Mouse (Mus musculus) MN1 (cell line): ENCODE results near the gene Tet1.
A peak's percentile ranks its signal among the peaks of the same experiment; 100 is the strongest.
"Not testable (repeated sequence)": the region's sequence is repeated elsewhere in the genome, so short reads cannot be mapped to it uniquely, and the experiment has no call there.

Experiments
- DNase-seq: peaks from one replicate; pipeline ENCODE4 v3.0.0-alpha.2; 2016; ENCODE audit warnings: low spot score

Gene Tet1

DNA sequence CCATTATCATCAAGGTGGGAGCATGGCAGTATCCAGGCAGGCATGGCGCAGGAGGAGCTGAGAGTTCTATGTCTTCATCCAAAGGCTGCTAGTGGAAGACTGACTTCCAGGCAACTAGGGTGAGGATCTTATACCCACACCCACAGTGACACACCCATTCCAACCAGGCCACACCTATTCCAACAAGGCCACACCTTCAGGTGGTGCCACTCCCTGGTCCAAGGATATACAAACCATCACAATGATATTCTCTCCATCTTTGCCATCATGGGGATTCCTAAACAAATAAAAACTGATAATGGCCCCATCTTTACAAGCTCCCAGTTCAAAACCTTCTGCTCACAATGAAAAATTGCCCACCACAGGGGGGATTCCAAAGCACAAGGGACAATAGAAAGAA lies at the start of gene Tet1:
TSS of gene Tet1 (minus strand) at position 101 of the 400 bp plus-strand sequence.
- not testable (repeated sequence) for DNase-seq

DNA sequence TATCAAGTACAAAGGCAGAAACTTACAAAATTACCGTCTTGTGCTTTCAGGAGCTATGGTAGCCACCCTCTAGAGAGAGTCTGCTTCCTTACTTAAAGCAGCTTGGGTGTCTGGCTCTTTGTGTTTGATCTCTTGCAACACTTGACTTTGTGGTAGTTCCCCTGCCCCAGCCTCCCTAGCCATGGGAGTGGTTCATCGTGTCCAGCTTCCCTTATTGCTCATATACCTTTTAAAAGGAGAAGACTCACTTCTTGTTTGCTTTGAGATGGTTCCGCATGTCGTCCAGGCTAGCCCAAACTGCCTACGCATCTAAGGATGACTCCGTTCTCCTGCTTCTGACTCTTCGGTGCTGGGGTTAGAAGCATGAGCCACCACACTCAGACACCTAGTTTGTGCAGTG lies 39.8 kb upstream of the Tet1 start:
- no peak for DNase-seq

DNA sequence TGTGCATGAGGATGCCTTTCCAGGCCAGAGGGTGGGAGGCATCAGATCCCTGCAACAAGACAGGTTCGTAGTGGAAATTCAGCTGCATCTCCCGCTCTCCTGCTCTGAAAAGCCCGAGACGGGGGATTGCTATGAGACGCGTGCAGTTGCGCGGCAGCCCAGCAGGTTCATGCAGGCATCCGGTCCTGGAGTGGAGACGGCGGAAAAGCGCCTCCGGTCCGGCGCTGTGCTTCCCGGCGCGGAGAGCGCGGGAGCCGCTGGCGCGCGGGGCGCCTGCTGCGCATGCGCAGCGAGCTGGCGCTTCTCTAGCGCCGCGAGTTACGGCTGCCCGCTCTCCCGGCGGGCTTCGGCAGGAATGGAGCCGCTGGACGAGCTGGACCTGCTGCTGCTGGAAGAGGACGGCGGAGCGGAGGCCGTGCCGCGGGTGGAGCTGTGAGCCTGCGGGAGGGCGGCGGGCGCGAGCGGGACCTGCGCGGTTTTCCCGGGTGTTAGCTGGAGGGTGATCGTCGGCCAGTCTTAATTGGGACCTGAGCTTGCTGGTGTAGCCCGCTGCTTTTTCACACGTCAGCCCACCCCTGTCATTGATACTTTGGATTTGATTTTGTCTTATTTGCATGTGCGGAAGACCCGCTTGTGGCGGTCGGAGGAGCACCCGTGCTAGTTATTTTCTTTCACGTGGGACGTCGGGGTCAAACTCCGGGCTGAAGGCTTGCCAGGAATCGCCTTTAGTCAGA lies 38.1 kb upstream of the Tet1 start, which contains the start of gene Dna2:
TSS of gene Dna2 (plus strand) at position 289 of the 734 bp plus-strand sequence.
- peak; percentile 91 for DNase-seq

DNA sequence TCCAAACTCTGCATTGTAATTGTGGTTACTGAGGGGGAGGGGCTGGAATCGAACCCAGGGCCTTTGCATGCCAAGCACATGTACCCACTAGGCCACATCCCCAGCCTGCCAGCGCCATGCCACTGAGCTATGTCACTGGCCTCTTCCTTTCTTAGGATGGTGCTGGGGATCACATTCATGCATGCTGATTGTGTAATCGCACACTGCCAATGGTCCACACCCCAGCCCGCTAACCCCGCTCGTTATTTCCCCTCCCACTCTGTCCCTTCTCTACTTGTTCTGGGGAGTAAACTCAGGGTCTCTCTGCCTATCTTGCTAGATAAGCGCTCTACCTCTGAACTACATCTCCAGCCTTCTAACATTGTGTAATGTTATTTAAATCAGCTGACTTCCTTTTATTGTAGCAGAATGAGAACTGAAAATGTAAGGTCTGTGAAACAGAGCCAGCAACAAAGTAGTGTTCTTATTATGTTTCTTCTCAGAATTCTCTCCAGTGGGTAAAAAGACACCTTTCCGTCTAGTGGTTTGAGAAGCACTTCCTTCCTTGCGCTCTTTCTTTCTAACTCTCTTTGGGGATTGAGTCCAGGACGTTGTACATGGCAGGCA lies 36.3 kb upstream of the Tet1 start:
- no peak for DNase-seq

DNA sequence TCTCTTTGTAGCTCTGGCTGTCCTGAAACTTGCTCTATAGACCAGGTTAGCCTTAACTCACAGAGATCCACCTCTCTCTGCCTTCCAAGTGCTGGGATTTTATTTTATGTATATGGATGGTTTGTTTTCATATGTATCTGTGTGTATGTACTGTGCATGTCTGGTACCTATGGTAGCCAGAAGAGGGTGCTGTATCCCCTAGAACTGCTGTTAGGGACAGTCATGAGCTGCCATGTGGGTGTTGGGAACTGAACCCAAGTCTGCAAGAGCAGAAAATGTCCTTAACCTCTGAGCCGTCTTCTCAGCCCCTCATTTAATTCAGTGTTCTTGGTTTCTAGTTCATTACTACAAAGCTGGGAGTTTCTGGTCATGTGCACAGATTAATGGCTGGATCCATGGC lies 23.6 kb upstream of the Tet1 start:
- no peak for DNase-seq

DNA sequence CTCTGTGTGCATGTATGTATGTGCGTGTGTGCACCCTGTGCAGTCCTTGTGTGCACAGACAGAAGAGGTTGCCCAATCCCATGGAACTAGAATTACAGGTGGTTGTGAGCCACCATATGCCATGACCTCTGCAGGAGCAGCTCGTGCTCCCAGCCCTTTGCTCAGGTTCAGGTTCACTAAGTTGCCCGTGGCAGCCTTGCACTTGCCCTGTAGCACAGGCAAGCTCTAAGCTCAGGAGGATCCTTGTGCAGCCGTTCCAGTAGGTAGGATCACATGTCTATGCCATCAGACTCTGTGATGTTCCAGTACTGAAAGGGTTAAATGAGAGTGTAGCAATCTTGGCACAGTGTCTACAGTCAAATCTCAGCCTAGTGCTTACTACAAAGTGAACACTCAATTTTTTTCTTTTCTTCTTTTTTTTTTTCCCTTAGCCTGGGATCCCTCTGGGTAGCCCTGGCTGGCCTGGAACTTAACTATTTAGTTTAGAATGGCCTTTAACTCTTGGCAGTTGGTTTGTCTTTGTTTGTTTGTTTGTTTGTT lies 15.4 kb upstream of the Tet1 start:
- DNase-seq, result no peak

DNA sequence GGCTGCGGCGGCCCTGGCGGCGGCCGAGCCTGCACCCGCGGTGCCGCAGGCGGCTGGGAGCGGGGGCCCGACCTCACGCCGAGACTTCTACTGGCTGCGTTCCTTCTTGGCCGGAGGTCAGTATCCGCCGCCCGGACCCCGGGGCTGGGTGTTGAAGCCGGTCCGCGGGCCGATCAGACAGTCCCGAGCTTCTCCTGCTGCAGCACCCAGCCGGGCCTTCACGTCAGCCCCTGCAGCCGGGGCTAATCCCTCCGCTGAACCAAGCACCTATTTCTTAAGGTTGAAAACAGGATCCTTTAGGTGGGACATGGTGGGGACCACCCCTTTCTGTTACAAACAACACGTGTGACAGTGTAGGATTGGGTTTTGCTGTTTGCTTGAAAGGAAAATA lies 12.0 kb upstream of the Tet1 start:
- no peak for DNase-seq

DNA sequence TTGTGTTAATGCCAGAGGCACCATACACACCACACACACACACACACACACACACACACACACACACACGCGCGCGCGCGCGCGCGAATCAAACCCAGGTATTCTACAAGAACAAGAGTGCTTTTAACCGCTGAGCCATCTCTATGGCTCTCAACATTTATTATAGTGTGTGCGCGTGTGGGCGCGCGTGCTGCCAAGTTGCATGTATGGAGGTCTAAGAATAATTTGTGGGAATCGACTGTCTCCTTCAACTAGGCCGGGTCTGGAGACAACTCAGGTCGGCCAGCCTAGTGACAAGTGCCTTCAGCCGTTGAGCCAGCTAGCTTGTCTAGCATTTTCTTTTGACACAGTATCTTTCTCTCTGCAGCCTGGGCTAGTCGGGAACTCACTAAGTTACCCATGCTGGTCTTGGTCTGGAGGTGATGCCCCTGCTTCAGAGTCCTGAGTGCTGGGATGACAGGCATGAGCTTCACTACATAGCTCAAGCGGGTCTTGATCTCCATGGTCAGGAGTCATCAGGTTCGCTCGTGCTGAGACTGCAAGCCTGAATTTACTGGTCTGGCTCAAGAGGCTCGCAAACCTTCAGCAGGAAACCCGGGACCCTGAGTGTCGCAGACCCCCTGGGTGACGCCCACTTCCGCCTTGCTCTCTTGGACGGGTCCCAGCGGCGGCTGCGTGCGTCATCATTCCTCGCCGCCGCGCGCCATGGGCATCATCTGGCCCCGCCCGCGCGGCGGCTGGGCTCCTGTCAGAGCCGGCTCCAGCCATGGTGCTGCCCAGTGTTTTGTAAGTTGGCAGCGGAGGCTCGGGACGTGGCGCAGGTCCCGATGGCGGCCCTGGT lies 11.3 kb upstream of the Tet1 start, which contains the start of gene Slc25a16:
TSS of gene Slc25a16 (plus strand) at position 709 of the 841 bp plus-strand sequence.
- DNase-seq, result peak; percentile 94

DNA sequence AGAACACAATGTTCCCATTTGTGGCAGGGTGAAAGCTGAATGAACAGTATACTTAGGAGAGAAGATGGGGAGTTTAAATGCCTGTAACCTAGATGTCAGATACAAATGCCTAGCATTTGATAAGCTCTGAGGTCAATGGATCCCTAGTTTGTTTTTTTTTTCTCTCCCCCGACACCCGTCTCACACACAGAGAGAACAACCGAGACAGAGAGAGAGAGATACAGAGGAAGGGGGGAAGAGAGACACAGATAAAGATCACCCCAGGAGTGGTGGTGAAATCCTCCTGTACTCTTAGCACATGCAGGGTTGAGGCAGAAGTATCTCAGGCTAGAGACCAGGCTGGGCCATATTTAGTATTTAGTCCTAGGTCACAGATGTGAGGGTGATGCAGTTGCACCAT lies 10.2 kb upstream of the Tet1 start:
- no peak for DNase-seq

DNA sequence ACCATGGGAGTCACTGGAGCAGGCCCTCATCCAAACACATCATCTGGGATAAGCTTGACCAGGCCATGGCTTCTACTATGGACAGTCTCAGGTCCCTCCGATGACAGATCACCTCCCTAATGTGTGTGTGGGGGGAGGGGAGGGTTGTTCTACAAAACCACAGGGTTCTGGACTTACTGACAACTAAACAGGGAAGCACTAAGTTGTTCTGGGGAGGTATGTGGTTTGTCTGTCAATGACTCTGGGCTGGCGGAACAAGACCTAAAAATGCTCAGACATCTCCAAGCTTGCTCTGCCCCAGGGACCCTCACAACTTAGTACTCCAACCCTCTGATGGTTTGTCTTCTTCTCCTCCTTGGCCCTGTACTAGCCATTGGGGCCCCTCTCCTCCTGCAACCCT lies 2.3 kb upstream of the Tet1 start:
- no peak for DNase-seq

DNA sequence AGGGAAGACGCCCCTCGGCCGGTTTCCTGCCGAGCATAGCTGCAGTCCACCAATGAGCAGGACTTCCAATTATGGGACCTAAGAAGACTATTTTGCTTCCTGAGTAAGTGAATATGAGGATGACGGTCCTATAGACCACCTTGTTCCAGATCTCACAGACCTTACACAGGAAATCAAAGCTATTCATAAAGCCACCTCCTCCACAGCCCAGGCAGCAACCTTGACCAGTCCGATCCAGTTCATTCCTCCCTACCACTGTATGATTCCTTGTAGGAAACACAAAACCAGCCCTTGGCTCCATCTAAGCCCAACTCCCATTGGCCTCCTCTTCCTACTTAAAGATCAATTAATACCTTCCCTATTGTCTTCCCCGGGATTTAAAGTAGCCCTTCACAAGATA lies 2.5 kb downstream of the Tet1 start:
- no peak for DNase-seq

DNA sequence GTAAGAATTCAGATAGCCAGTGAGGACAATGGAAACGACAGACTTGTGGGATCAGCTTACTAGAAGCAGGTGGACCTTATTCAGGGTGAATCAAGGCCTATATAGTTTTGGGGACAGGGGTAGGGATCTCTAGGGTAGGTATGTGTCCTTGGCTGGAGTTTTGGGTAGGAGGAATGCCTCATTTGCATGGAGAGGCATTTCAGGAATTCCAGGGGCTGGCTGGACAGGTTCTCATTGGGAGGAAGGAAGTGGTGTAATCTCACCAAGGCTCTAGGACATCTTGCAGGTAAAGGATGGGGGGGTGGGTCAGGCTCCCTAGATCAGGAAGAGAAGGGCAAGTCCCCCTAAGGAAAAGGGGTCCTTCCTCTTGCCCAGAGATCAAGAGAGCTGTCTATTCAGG lies 6.0 kb downstream of the Tet1 start:
- DNase-seq, result no peak

DNA sequence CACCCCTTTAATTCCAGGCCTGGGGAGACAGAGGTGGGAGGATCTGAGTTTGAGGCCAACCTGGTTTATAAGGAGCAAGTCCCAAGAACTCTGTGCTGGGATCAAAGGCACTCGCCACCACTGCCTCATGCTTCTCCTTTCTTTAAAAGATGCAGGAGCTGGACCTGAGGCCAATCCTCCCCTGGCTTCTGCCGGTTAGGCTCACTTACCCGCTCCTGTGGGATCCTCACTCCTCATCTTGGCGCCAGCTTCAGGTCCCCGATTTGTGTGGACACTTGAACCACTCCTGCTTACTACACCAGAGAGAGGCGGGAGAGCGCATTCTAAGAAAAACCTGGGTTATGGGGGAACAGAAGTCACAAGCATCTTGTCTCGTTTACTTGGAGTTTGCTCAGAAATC lies 7.0 kb downstream of the Tet1 start:
- DNase-seq, result no peak

DNA sequence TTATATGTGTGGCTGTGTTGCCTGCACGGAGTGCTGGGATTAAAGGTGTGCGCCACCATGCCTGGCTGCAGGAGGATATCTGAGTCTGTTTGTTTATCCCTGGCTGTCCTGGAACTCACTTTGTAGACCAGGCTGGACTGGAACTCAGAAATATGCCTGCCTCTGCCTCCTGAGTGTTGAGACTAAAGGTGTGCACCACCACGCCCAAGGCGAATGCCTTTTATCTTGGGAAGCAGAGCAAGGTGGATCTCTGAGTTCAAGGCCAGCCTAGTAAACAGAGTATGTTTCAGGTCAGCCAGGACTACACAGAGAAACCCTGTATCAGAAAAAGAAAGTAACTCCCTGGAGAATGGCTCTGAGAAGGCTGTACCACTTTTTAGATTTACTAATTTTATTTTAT lies 8.7 kb downstream of the Tet1 start:
- DNase-seq, result no peak

DNA sequence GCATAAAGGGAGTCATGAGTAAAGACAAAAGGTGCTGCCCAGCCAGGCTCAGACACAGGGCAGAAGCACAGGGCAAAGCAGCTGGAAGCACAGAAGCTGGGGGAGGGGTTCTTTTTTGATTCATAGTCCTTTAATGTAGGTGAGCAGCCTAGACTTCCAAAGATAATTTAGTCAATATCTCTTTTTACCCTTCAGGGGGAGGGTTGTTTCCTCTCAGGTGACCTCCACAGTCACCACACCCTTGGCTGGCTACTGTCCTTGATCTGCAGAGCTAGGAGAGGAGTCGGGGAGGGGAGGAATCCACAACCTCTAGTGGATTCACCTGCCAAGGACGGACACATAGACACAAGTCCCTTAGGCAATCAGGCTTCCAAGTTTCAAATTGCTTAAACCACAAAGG lies 10.7 kb downstream of the Tet1 start:
- no peak for DNase-seq

DNA sequence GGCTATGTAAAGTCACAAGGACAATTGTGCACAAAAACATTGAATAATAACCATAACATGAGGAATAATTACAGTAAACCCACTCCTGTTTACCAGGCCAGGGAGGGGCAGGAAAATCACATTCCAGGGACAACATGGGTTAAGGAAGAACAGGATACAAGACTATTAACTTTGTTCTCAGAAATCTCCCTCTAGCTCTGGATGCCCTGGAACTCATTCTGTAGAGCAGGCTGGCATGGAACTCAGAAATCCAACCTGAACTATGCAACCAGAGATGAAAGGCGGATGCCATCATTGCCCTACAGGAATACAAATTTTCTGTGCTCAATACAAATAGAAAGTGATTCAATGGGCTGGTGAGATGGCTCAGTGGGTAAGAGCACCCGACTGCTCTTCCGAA lies 11.4 kb downstream of the Tet1 start:
- DNase-seq, result no peak

DNA sequence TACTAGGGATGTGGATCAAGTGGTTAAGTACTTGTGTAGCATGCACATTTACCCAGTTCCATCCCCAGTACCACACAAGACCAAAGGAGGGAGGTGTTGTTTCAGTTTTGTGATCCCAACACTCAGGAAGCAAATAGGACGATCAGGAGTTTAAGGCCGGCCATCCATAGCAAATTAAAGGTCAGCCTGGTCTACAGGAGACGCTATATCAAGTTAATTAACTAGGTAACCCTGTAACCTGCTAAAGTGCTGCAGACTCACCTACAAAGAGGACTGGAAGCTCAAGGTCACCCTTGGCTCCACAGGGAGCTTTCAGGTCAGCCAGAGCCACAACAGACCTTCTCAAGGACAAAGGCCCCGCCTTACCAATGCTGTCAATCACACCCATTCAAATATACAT lies 12.0 kb downstream of the Tet1 start:
- no peak for DNase-seq

DNA sequence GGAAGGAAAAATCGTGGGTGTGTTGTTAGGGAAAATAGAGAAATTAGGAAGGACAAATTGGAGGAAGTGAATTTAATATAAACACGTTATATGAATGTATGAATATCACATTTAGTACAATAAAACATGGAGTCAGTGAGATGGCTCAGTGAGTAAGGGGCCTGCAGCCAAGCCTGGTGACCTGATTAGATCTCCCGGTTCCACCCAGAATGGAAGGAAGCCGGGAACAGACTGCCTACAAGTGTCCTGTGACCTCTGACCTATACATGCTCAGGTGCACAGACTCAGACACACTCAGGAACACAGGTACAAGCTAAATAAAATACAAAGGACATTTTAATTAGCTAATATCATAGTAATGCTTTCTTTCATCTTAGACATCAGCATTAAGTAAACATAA lies 12.8 kb downstream of the Tet1 start:
- DNase-seq, result no peak

DNA sequence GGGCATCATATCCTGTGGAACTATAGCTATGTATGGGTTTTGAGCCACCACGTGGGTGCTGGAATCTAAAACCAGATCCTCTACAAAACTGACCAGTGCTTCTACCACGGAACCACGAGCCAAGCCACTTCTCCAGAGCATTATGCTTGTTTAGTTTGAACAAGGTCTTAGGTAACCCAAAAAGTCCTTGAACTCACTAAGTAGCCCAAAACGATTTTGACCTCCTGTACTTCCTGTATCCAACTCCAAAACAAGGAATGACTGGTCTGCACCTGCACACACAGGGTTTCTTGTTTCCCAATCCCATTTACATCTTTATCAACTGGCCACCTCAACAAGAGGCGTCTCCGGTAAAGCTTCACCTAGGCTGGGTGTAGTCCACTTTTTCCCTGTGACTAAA lies 13.4 kb downstream of the Tet1 start:
- DNase-seq, result no peak

DNA sequence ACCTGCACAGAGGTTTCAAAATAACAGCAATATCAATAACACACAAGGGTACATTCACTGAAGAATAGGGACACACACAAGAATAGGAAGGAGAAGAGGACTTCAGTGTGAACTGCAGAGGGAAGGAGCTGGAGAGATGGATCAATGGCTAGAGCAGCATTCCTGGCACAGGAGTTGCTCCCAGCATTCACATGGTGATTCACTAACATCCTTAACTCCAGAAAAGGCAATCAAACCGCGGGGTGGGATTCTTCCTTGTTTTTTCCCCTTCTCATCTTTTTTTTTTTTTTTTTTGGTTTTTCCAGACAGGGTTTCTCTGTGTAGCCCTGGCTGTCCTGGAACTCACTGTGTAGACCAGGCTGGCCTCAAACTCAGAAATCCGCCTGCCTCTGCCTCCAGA lies 14.3 kb downstream of the Tet1 start:
- no peak for DNase-seq

DNA sequence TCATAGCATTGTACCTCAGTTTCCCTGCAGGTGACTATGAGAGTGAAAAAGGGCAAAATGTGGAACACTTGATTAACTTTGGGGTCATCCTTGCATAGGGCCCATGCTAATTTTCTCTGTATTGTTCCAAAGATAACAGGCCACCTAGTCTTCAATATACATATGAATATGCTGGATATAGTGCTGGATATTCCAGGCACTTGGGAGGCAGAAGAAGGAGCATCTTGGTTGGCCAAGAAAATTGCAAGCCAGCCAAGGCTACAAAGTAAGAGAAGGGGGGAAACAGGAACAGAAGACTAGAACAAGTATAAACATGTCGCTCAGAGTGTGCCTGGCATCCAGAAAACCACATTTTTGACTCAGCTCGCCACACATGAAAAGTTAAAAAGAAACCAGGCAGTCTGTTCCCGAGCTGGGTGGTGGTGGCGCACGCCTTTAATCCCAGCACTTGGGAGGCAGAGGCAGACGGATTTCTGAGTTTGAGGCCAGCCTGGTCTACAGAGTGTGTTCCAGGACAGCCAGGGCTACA lies 15.4 kb downstream of the Tet1 start:
- no peak for DNase-seq

DNA sequence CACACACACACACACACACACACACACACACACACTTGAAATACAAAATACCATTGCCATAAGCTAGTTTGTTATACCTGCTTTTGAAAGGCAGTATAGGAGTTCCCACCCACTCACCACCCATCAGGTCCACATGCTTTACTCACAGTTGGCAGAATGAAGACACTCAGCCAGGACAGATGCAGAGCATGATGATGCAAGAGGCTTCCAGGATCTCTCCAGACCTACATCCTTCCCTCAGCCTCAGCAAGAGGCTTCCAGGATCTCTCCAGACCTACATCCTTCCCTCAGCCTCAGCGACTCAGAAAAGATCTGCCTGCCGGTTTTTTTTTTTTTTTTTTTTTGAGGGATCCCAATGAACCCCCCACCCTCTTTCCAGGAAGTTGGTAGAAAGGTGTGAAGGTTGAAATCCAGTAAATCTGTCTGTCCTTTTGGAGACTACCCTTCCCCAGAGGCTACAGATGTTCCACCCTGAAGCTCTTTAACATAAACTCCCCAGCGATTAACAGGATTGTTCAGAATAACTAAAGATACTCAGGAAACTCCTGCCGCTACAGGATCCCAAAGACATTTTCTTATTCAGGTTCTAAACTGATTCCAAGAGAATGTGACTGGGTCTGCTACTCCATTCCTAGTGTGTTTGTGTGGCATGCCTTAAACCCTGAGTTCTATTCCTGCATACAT lies 16.1 kb downstream of the Tet1 start:
- DNase-seq, result peak; percentile 19
